Mouse (Mus musculus) spleen, postnatal 4 days (tissue): ENCODE measurements around the gene Aamdc.

Source experiments
- DNase-seq, 2 experiments: peaks; one replicate each; pipeline ENCODE4 v3.0.0; 2022; ENCODE audit warnings: low spot score in 2 of 2

The Aamdc gene

DNA sequence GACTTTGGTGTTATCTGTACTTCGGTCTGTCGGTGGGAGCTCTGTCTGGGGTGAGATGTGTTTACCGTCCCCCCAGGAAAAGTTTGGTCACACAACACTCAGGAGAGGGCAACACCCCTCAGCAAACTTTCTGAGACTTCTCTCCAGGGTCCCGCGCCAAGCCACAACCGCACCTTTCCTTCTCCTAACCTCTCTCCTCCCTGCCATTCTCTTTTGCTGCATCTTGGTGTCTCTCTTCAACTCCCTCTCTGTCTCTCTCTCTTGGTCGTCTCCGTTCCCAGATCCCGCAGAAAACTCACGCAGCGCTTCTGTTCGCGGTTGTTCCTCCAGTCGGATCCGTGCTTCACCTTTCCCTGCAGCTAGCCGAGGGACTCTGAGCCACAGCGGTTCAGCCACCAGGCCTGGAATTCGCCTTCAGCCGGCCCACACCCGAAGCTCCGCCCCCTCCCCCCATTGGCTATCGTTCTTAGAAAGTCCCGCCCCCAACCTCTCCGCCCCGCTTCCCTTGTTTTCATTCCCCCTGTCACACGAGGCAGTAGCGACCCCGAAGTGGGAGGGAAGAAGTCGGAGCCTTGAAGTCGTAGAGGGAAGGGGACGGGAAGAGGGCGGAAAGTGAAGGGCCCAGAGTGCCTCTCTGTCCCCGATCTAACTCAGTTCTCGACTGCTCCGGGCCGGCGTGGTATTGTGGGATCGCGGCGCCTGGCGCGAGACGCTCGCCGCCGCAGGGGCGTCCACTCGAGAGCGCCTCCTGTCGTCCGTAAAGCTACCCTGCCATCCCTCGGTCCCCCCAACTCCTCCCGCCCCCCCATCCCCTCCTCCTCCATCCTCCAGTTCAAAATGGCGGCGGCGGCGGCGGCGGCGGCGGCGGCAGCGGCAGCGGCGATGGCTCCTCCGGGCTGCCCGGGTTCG lies at the start of gene Aamdc, which contains the start of gene Rsf1:
Gene Aamdc (minus strand): TSS at position 431 of the 909 bp plus-strand sequence.
Gene Rsf1 (plus strand): TSS at position 823 of the 909 bp plus-strand sequence.
- peak; percentile 93 to 97 for DNase-seq

DNA sequence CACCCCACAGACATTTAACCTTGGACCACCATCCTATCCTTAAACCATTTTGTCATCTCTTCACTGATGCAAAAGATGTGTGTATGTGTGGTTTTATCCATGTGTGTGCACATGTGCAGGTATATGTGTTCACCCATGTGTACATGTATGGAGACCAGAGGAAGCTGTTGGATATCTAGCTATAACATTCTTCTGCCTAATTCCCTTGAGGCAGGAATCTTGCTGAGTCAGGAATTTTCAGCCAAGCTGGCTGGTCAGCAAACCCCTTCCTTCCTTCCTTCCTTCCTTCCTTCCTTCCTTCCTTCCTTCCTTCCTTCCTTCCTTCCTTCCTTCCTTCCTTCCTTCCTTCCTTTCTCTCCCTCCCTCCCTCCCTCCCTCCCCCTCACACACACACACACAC lies 44.1 kb upstream of the Aamdc start:
- no peak for DNase-seq

GRCm38 (mm10) chr7:97622676-97623075 lies 43.4 kb upstream of the Aamdc start:
- no peak for DNase-seq

DNA sequence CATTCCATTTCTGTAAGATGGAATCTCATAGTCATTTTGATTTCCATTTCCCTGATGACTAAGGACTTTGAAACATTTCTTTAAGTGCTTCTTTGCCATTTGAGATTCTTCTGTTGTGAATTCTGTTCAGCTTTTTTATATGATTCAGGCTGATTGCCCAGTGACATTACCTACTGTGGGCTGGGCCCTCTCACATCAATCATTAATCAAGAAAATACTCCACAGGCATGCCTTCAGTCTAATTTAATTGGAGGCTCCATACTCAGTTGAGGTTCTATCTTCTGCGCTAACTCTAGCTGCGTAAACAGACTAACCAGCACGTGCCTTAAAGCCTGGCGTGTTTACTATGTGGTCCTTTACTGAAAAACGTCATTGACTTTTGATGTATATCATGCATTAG lies 42.0 kb upstream of the Aamdc start:
- DNase-seq = no peak

DNA sequence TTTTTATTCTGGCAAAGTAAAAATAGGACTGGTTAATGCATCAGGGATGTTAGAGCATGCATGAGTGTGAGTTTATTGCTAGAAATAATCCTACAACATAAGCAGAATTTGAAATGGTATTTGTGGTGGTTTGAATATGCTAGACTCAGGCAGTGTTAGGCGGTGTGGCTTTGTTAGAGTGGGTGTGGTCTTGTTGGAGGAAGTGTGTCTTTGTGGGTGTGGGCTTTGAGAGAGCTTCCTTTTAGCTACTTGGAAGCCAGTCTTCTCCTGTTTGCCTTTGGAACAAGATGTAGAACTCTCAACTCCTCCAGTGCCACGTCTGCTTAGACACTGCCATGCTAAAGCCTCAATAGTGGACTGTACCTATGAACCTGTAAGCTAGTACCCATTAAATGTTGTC lies 19.3 kb upstream of the Aamdc start:
- no peak for DNase-seq

DNA sequence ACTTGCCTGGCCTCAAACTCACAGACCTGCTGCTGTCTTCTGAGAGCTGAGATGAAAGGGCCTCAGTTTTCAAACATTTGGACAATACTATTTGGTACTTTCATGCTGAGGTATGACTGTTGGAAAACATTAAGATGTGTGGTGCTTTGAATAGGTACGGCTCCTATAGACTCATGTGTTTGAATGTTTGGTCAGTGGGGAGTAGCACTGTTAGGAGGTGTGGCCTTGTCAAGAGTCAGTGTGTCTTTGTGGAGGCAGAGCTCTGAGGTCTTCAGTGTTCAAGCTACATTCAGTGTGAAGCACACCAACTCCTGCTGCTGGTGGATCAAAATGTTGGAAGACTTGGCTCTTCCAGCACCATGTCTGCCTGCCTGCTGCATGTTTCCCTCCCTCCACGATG lies 14.2 kb upstream of the Aamdc start:
- no peak for DNase-seq

DNA sequence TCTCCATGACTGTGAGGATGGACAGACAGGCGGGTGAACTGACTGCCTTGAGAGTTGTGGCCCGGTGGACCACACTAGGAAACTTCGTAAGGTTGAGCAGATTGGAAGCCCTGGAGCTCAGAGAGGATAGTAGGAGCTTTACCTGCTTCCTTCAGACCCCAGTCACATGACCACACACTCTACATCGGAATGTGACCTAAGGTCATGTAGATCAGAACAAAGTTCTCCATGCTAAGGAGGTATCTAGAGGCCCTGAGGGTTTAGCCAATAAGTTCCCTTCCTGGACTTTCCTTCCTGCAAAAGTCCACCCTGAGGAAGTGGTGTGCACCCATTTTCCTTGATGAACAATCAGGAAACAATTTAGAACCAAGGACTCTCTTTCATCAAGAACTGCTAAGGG lies 13.1 kb upstream of the Aamdc start:
- no peak for DNase-seq

DNA sequence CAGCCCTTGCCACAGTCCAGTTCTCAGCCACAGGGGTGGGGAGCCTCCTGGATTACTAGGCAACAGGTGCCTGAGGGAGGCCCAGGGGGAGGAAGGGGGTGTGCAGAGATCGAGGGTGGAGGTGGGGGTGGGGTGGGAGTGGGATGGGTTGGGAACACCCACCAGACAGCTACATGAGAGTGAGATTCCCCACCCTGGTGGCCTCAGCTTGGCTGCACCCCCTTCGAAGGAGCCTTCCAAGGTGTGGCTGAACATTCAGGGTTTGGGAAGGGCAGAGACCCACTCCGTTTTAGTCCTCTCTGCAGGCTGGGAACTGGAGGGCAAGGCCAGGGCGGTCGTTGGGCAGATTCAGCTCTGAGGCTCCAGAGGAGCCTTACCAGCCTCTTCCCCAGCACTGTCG lies 12.0 kb upstream of the Aamdc start:
- DNase-seq = no peak

DNA sequence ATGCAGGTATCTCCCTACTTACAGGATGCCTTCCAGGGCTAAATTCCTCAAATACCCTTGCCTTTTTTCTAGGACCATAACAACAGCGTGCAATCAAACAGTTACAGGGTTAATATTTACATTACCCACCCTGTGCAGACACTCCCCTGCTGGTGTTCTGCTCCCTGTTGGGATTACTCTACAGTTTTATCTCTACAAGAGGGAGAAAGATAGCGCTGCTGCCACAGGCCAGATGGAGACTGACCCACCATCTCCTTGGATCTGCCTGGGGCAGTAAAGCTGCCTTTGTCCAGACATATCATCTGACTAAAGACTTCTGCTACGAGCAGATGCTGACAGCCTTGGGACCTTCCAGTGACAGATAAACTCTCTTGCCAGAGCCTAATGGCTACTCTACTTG lies 11.2 kb upstream of the Aamdc start:
- DNase-seq = no peak

DNA sequence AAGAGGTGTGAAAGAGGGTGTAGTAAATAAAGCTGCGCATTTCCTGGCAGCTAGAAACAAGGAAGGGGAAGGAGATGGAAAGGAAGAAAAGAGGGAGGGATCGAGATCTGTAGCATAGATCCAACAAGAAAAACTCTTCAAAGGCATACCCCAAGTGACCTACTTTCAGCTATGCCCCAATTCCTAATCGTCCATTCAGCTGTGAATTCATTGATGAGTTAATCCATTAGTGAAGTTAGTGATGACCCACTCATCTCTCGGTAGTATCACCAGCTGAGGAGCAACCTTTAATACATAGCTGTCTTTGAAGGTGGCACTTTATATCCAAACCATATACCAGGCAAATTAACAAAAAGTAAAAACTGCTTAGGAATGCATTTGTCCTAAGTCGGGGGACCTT lies 9.2 kb upstream of the Aamdc start:
- no peak for DNase-seq

- peak; percentile 80 to 89 for DNase-seq
Observed at GRCm38 (mm10) chr7:97580843-97581214, 1.5 kb upstream of the Aamdc start.

- DNase-seq = peak; percentile 49 to 82
Observed at GRCm38 (mm10) chr7:97579976-97580842, 912 bp upstream of the Aamdc start.

GRCm38 (mm10) chr7:97578361-97579066 lies 783 bp downstream of the Aamdc start:
- peak; percentile 18 to 67 for DNase-seq

DNA sequence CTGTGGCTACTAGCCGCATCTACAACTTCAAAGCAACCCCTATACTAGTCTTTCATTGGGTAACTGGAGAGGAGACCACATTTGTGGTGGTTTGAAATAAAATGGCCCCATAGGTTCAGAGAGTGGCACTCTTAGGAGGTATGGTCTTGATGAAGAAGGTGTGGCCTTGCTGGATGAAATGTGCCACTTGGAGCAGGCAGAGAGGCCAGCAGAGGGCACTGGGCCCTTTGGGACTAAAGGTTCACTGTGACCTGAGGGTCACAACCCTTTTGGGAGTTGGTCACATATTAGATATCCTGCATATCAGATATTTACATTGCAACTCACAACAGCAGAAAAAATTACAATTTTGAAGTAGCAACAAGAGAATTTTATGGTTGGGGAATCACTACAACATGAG lies 8.9 kb downstream of the Aamdc start:
- DNase-seq = no peak

- DNase-seq = no peak
Observed at GRCm38 (mm10) chr7:97569372-97569771, 9.9 kb downstream of the Aamdc start.

GRCm38 (mm10) chr7:97563576-97563975 lies 15.7 kb downstream of the Aamdc start:
- no peak for DNase-seq

DNA sequence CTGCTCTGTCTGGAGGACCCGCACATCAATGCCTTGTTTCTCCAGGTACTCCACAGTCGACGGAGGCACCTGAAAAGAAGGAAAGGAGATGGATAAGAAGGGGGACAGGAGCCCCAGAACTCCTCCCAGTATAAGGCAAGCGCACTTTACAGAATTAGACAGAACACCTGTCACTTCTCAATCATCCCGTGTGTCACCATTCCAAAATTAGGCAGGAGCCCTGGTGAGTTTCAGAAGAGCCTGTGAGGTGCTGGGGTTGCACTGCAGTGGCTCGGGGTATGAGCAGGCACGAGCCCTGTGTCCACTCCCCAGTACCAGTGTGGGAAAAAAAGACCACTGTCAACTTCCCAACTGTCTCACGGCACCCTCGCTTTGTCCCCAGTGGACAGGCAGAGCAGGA lies 28.6 kb downstream of the Aamdc start:
- no peak for DNase-seq

DNA sequence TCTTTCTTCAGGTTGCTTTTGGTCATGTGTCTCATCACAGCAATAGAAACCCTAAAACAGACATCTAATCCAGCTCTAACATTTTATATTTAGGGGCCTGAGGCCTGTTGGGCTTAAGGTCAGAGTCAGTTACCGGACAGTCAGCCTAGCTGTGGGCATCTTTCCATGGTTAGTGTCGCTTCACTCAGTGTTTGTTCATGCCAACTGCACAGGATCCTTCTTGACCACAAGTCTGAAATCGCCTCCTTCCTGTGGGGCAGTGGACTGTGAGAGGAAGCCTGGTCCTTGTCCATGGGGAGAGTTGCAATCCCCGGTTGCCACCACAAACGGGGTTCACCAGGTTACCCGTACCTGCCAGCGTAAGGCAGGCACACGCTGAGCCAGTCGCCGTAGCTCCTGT lies 30.0 kb downstream of the Aamdc start:
- DNase-seq = no peak

DNA sequence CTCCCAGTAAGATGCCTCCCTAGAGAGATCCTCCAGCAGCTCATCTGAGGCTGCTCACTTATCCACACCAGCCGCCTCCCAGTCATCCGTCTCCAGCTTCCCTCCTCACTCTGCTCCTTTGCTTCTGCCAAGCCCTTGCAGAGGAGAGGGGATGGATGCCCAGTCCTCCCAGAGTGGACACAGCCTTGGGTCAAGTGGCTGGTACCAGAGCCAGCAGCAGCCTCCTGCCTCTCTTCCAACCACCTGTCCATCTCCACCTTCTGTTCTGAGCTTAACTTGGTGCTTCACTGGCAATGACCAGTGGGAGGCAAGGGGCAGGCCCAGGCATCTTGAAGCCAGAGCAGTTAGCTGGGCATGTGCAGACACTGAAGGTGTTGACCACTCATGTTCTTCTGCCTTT lies 32.8 kb downstream of the Aamdc start:
- no peak for DNase-seq

GRCm38 (mm10) chr7:97536571-97536970 lies 42.7 kb downstream of the Aamdc start:
- no peak for DNase-seq

DNA sequence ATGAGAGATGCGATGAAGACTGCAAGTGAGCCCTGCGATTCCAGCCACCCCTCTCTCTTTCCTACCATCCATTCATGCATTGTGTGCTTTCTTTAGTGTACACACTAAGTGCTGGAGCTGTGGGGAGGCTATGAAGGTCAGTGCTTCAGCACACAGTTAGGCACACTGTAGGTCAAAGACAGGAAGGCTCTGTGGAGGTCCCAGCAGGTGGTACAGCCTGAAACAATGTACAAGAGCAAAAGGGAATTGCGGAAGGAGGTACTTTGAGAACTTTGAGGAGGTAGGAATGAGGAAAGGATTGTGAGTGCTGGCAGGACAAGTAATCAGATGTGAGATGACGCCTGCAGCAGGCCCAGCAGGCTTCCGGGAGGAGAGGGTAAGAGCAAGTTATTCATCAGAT lies 43.8 kb downstream of the Aamdc start:
- no peak for DNase-seq

DNA sequence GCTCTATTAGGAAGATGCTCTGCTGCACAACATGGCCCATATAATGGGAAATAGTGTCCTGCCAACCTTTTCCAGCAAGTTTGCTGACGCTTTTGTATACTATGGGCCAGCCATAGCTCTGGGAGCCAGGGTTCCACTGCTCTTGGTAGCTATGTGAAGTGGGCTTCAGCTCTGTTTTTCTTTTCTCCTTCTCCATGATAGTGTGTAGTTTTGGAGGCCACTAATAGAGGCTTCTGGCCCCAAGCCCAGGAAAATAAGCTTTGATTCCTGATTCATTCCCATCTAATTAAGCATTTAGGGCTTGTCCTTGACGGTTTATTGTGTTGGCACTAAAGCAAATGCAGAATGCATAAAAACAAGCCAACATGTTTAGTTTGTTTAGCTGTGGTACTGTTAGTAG lies 59.4 kb downstream of the Aamdc start:
- DNase-seq = no peak
